Mouse (Mus musculus) G1E (cell line): Measurements from ENCODE around the gene Myo3a.

Experiments
- CTCF ChIP-seq: IDR thresholded peaks from 2 replicates; pipeline ENCODE4 v1.5.1; 2012; ENCODE audit warnings: low read depth, low read length, inconsistent platforms, mixed read lengths
- GATA1 ChIP-seq: IDR thresholded peaks from 2 replicates; pipeline ENCODE4 v1.6.1; 2012; ENCODE audit warnings: borderline replicate concordance, low read length, inconsistent platforms, mixed read lengths
- GATA2 ChIP-seq: IDR thresholded peaks from 2 replicates; pipeline ENCODE4 v1.6.1; 2012; ENCODE audit warnings: low read depth, low read length, inconsistent platforms, borderline replicate concordance
- POLR2AphosphoS5 ChIP-seq: IDR thresholded peaks from 2 replicates; pipeline ENCODE4 v1.6.1; 2012; ENCODE audit warnings: low read depth, low read length, inconsistent platforms; ENCODE audit not compliant: insufficient replicate concordance

GRCm38 (mm10) chr2:22627819-22628432 lies 400.6 kb downstream of the Myo3a start:
- no peak for TF ChIP-seq CTCF
- TF ChIP-seq POLR2AphosphoS5 = no peak
- no peak for TF ChIP-seq GATA1
- no peak for TF ChIP-seq GATA2
